Mouse (Mus musculus) heart, postnatal 25 days (tissue): Measurements from ENCODE around the gene Tcf7l2. TPM values are rescaled to one million over a fixed set of nuclear protein-coding genes. Genes with fewer than 3 reads are reported as not detected.

ENCODE experiments used
- DNase-seq: peaks from one replicate; pipeline ENCODE4 v3.0.0; 2022; ENCODE audit warnings: low spot score
- intact Hi-C: fragments of 180-260 bp; cut with DNase I; formaldehyde crosslinking; loops from one replicate; pipeline ENCODE4 v1.15.1; 2025
- total RNA-seq, 2 experiments: library from RNA; stranded (reverse); gene quantifications; 2 replicates each; pipeline ENCODE4 v1.2.3; 2021

The Tcf7l2 gene
- 10 to 100 TPM; 14.6 to 14.7 TPM for total RNA-seq

DNA sequence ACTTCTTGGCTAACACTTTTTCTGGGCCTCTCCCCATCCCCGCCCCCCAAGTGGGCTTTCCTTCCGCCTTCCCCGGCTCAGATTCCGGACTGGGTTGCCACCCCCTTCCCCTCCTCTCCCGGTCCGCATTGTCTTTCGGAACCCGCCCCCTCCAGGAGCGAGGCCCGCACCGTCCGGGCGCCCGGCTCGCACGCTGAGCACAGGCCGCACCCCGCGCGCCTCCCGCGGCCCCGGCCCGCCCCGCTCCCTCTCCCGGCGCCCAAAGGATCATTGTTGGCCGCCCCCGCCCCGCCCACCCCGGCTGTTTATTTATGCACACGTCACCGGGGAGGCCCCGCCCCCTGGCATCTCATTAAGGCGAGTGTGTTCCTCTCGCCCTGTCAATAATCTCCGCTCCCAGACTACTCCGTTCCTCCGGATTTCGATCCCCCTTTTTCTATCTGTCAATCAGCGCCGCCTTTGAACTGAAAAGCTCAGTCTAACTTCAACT, at the start of gene Tcf7l2:
TSS of gene Tcf7l2 (plus strand) at position 382 of the 490 bp plus-strand sequence.
- intact Hi-C loops, result loop anchor here (5.0 to 10.0 kb wide), 2 partner anchors 66 to 407 kb away; no protein-coding TSS in a partner anchor
- peak; percentile 89 for DNase-seq

DNA sequence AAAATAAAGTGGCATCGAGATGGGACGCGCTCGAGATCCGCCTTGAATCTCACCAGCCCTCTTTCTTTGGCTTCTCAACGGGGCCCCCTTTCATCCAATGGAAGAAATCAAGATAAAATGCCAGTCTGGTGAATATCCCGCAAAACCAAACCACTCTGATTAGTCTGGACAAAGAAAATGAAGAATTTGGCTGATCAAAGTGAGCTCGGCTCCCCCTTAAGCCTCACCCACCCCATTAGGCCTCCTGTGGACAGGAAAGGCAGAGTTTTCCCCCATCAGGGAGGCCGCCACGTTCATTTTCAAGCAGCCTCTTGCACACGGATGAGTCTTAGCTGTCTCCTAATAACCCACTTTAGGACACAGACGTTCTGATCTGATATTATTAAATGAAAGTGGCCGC, 47.0 kb upstream of the Tcf7l2 start:
- intact Hi-C loops, result no loop called here
- DNase-seq, result no peak

DNA sequence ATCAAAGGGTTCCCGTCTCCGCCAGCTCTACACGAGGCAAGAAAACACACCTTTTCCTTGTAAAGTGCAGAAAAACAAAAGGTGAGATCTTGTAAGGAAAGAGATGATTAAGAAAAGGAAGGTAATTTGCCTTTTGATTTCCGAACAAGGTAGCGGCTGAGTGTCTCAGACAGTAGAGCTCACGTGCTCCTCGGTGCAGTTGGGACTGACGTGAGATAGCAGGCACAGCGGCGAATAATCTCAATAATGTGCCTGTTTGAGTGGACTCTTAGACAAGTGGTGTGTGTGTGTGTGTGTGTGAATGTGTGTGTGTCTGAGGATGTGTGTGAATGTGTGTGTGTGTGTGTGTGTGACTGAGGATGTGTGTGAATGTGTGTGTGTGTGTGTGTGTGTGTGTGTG, 46.2 kb upstream of the Tcf7l2 start:
- no peak for DNase-seq
- intact Hi-C loops, result no loop called here

DNA sequence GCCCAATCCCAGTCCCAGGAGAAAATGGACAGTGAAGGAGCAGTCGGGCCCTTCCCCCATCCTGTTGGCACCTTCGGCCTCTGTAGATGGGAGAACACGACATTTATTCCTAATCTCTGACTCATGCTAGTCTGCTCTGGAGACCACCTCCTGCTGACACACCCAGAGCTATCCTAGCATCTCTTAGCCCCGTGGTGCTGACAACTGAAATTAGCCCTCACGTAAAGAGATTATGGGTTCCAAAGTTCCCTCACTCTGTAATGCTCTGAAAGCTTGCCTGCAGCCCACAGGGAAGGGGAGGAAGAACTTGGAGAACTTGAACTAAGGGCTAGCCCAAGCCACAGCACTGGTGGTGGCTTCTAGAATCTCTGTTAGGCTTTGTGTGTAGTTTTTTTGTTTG, 42.7 kb upstream of the Tcf7l2 start:
- no peak for DNase-seq
- intact Hi-C loops, result no loop called here

DNA sequence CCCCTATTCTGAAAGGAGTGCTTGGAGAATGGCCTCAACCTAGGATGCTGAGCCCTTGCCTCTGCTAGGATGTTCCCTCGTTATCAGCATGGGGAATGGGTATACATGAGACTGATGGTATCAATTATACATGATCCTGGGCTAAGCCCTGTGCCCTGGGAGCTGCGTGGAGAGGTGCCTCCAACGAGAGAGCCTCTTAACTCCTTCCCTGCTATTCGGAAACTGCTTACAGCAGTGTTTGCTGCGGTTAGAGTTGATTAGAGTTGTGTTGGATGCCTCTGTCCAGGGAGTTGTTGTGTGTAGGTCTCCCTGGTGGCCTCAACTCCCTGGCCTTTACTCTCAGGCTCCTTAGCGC, 41.4 kb upstream of the Tcf7l2 start:
- DNase-seq, result no peak
- intact Hi-C loops, result no loop called here

DNA sequence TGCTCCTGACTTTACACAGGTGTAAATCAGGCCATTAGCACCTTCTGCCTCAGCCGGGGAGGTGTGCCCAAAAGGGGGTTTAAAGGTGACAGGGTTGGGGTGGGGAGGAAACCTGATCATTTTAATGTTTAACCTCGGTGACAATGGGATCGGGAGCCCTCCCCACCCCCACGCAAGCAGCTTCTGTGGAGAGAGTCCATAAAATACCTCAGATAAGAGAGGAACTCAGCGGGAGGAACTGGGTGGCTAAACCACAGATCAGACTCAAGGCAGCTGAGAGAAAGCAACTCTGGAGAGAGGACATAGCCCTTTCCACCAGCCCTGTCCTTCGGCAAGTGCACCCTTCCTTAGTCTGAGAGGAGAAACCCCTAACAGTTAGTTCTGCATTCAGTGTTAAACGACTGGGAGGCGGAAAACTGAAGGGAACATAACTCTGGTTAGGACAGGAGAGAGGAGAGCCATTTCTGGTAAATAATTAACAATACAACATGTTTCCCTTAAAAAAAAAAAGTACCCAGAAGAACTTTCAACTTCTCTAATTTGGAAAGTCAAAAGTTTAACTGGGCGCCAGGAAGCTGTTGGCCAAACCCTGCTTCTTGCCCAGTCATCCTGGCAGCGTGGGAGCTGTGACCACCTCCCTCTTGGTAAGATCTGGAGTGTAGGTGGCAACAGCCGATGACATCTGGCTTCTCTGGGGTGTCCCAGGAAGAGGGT, 40.9 kb upstream of the Tcf7l2 start:
- intact Hi-C loops, result no loop called here
- DNase-seq, result no peak

DNA sequence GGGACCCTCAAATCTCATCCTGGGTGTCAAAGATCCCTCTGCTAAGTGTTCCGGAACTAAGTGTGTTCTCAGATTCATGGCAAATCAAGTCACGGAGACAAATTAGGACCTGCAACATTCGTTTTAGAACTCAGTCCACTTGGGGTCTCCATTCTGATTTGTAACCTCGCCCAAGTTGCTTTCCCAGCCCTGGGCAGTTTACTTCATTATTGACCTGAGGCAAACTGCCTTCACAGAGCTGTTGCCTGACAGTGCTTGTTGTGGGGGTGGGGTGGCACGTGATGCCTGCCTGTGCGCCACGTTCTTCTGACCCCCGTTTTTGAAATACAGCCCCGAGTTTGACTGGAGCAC, 40.4 kb upstream of the Tcf7l2 start:
- DNase-seq, result no peak
- intact Hi-C loops, result no loop called here

DNA sequence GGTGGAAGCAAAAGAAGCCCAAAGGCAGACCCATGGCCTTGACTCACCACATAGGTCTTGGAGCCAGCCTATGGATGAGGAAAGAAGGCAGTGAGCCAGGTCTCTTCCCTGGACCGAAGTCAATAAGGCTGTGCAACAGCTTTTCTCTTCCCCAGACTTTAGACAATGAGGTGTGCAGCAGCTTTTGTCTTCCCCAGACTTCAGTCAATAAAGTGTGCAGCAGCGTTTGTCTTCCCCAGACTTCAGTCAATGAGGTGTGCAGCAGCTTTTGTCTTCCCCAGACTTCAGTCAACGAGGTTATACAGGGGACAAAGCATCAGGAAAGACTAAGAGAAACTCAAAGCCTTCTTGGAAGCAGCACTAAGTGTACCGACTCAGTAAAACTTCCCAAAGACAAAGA, 39.5 kb upstream of the Tcf7l2 start:
- intact Hi-C loops, result no loop called here
- no peak for DNase-seq

DNA sequence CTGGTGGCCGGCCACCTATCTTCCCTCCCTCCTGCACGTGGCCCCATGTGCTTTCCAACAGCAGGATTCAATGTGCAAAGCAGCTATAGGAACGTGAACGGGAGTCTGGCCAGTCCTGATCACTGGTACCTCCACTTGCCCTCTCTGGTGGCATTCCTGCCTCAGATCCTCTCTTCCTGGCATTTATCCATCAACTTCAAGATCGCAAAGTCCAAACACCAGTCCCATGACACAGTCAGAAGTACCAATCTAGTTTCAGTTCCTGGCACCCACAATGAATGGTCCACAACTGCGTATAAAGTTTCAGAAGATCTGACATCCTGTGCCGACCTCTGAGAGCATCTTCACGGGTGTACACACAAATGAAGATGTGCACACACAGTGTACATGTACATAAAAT, 38.9 kb upstream of the Tcf7l2 start:
- intact Hi-C loops, result no loop called here
- DNase-seq, result no peak

DNA sequence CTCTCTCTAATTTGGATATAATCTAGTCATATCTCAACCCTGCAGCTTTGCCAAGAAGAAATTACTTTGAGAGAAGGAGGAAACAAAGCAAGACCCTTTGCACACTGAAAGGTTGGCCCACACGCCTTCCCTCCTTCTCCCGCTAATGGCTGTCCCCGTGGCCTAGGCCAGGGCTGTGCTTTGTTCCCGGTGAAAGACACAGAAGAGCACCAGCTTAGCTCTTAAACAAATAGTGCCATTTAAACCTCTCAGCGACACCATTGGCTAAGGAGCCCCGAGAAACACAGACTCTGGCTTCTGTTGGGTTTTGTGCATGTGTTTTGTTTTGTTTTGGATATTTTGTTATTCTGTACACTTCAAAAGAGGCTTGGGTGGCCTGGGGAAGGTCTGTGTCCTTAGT, 37.5 kb upstream of the Tcf7l2 start:
- DNase-seq, result no peak
- intact Hi-C loops, result no loop called here

DNA sequence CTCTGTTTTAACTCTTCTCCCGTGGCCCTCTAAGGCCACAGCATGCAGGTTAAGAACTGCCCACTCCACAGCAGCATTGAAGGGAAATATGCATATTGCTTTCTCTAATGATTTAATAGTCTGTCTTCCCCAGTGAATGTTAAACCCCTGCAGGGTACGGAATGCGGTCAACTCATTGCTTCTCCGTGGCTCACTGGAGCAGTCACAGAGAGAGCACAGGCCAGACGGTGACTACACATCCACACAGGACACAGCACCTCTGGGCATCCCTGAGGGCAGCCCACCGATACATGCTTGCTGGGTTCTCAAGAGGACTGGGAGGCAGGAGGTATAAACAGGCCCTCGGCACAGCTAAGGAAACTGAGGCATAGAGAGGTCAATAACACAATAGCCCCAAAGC, 35.3 kb upstream of the Tcf7l2 start:
- no peak for DNase-seq
- intact Hi-C loops, result no loop called here

DNA sequence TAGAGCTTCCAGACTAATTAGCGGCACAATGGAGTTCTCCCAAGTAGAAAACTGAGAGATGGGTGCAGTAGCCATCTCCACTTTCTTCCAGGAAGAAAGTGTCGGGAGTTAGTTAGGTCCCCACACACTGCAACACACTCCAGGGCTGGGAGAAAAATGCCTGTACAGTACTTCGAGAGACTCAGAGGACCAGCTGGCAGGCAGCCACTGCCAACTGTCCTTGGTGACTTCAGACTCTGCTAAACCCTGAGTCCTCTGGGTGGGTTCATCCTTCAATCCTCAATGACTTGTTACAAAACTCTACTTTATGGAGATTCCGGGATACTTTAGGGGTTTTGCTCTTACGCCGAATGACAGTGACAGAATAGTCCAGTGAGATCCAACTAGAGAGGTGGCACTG, 34.8 kb upstream of the Tcf7l2 start:
- intact Hi-C loops, result no loop called here
- no peak for DNase-seq

DNA sequence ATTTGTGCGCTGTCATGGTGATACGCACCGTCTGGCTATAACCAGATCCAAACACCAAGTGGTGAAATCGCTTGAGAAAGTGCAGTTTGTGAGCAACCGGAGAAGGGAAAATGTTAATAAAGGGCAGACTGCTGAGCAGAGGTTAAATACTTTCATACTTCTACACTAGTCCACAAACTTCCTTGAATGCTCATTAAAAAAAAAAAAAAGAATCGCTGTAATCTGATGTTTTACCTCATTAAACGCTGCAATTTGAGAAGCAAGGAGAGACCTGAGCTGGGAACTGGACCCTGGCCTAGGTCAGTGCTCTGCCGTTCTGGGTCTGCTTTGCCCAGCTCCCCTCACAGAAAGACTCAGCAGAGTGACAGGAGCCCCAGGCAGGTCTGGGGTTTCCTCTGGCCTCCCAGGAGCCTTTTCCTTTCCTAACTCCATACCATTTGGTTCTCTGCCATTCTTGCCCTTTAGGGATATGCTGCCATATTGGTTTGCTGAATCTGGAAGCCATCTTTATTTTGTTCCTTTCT, 33.5 kb upstream of the Tcf7l2 start:
- DNase-seq, result no peak
- intact Hi-C loops, result no loop called here

DNA sequence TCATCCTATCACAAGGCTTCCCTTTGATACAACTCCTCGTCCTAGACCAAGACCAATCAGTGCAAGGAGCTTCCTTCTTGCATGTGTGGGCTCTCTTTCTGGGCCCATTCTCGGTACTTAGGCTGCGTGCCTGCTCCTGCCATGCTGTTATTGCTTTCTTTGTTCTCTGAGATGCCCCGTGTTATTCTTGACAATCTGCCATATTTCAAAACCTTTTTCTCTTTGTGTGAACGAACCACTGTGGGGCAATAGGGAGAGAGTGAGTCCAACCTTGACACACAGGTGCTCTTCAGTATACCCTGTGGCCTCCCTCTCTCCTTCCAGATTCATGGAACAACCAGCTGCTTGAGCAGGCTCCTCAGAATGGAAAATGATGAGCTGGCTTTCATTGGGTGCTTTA, 30.8 kb upstream of the Tcf7l2 start:
- DNase-seq, result no peak
- intact Hi-C loops, result no loop called here

DNA sequence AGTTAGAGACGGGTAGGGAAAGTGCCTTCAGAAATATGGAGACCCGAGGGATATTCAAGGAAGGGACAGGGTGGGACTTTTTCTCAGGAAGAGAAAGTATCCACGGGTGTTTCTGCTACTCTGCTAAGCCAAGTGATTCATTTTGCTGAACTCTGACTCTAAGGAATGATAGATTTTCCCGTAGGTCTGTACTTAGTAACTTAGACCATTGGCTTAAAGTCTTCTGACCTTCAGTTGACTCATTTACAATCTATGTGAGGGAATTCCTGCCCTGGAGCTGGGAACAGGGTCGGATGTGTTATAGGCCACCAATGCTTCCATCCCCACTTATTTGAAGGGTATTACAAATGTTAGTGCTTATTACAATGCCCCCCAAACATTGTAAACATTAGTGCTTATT, 29.9 kb upstream of the Tcf7l2 start:
- intact Hi-C loops, result no loop called here
- DNase-seq, result no peak

DNA sequence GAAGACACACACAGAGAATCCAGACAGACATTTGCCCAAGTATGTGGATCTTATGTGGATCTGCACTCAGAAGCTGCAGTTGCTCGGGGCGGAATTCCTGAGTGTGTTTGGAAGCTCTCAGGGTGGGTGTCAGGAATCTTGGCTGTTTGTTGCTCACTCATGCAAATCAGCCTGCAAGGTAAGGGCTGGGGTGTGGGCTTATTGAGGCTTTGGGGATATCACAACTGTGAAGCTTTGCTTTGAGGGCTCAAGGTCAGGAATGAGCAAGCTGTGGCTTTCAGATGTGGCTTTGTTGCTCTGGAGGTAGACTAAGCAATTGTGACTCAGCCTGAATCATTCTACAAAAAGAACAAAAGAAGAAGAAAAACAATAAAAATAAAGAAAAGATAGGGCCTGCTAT, 28.9 kb upstream of the Tcf7l2 start:
- no peak for DNase-seq
- intact Hi-C loops, result no loop called here

DNA sequence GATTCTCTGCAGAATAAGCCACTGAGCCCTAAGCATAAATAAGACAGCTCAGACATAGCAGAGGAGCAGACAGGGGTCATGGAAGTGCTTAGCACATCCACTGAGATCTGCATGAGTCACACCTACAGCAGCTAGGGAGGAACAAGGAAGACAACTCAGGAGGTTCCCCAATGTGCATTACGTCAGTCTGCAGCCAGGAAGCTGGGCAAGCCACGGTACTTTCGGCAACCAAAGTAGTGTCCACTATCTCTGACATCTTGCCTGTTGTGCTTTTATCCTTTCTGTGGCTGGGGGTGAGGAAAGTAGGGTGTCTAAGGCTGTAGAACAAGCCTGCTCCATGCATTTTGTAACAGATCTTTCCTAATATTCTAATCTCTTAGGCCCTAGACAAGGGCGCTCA, 27.6 kb upstream of the Tcf7l2 start:
- intact Hi-C loops, result no loop called here
- no peak for DNase-seq

DNA sequence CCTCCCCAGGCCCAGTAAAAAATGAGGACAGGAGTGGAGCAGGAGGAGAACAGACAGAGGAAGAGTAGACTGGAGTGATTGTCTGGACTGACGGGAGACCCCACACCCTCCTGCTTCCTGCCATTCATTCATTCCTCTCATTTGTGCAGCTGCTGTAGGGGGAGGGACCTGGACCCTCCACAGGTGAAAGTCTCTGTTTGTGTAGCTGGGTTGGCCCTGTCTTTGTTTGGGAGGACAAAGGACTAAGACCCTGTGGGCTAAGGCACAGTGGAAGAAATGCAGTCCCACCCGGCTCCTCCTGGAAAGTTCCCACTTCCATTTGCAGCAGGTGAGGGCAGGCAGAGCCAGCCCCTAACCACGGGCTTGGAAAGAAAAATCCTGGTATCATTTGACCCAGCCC, 27.0 kb upstream of the Tcf7l2 start:
- intact Hi-C loops, result no loop called here
- DNase-seq, result no peak

DNA sequence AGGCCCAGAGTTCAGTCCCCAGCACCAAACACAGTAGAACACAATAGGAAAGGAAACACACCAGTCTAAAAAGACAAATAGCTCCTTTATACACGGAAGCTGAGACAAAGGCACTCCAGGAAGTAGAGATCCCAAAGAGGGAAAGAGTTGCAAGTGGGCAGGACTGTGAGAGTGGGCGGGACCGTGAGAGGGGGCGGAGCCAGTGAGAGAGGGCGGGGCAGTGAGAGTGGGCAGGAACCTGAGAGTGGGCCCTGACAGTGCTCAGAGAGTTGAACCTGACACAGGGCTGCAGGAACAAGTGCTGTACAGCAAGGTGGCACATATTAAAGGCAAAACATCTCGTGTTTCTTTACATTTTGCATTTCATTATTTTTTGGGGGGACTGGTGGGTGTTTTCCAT, 22.5 kb upstream of the Tcf7l2 start:
- no peak for DNase-seq
- intact Hi-C loops, result no loop called here

DNA sequence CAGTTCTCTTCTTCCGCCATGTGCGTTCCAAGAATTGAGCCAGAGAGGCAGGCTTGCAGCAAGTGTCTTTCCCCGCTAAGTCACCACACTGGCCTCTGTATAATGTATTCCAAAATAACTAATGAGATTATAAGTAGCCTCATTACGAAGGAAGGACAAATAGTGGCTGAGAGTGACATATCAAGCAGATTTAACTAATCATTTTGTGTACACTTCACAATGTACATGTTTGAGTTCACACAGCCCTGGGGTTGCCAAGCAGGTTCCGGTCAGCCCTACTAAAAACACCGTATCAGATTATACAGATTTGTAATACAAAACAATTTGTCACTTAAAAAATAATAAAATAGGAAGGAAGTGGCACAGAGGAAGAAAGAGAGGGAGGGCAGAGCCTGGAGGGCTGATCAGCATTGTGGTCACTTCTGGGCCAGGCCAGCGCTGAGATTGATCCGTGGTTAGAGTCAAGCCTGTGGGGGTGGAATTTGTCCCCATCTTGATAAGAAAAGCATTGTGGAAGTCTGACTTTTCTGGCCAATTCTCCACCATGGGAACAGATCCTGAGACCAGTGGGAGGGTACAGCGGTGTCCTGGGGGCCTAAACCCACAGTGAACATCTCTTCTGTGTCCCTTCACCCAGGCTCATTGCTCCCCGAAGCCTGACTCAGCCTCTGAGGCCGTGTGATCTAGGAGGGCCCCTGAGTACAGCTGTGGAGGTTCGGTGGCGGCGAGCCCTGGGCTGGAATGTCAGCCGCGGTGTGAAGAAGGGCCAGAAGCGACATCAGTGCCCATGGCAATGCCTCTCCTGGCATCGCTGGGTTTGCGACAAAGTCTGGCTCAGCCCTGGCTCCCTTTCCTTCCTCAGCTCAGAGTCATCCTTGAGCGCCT, 21.9 kb upstream of the Tcf7l2 start:
- intact Hi-C loops, result no loop called here
- no peak for DNase-seq

DNA sequence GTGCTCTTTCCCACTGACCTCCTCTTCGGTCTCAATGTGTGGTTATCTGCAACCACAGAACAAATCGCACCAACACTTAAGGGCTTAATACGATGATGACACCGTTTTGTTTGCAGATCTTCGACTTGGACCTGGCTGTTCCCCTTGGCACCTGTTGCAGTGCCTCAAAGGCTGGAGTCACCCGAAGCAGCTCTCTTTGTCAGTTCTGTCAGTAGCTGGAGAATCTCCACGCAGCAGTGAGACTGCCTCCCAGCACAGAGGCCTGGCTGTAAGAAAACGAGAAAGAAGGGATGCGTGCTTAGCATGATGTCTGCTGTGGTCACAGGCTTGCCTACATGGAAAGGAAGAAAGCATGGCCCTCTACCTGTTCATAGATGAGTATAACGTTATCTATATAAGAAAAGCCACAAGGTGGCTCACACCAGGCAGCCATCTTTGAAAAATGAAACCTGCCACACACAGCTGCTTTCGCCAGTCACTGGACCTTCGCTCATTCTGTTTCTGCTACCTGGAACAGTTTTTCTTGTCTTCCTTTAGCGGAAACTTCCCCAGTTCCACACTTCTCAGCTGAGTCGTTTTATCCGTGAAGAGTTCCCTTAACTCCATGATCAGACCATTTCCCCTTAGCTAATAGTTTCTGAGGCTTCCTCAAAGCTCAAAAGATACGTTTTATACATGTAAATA, 21.1 kb upstream of the Tcf7l2 start:
- intact Hi-C loops, result no loop called here
- DNase-seq, result no peak
